Mouse (Mus musculus): ENCODE data around the gene Grin1. TPM values are rescaled to one million over a fixed set of nuclear protein-coding genes. Genes with fewer than 3 reads are reported as not detected.

The Grin1 gene
- 1.7 and 2.6 TPM in 2 replicates for polyA plus RNA-seq (2012; rRNA removed)

GRCm38 (mm10) chr2:25318971-25319773 lies at the start of gene Grin1:
Grin1 (minus strand) TSS chr2:25319187.

DNA sequence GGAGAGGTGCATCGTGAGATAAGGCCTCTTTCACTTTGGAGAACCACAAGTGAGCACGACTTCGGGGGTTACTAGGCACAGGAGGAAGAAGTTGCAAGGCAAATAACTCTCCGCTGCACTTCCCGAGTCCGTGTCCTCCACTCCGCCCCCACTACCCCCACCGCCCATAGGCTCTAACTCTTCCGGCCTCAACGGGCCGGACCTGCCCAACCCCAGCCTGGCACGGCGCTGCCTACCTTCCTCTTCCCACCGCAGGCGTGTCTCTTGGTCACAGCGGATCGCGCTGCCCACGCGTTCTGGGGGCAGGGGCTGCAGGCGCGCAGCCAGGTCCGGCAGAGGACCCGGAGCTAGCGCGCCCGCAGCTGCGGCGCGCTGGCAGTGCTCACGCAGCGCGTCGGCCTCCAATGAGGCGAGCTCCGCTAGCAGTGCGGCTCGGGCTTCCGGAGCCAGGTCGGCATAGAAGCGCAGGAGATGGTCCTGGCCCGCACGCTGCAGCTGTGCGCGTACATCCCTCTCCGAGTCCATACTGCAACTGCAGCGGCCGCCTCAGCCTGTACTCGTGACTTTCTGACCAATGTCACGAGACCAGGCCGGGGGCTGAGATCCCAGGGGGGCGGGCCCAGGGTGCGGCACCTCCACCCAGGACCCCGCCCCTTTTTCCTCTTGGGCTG lies 46.2 kb upstream of the Grin1 start, which contains the start of gene Uap1l1:
Gene Uap1l1, minus strand, starts transcription at position 592 of the 671 bp plus-strand sequence.

GRCm38 (mm10) chr2:25356208-25357079 lies 37.5 kb upstream of the Grin1 start, which contains the start of gene Dpp7:
Dpp7 (minus strand) TSS chr2:25356359.

DNA sequence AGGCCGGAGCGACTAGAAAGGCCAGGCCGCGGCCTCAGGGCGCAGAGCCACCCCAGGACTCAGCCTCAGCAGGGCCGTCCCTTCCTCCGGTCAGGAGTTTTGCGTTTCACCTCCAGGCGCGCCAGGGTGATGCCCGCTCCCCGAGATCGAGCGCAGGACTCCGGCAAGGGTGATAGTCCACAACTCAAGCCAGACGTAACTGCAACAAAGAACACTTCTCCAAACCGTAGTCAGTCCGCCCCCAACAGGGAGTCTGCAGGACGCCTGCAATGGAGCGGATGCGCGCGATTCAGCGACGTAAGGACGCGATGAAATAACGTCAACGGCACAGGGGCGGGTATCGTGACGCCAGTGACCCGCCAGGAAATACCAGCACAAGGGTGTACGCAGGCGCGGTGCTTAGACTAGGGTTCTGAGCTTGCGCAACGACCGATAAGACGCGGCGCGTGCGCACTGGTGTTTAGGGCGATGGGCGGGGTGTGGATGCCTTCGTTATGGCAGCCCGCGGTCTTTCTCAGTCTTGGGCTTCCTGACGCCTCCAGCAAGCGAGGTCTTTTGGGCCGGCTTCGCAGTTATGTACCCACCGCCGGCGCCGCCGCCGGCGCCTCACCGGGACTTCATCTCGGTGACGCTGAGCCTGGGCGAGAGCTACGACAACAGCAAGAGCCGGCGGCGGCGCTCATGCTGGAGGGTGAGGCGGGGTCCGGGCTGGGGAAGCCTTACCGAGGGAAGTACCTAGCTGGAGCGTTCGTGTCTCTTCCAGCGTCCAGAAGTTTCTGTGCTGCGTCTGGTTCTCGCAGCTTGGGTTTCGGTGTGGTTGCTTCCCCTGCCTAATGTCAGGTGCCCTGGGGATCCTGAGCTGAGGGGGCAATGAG lies 13.5 kb upstream of the Grin1 start, which contains the start of gene Man1b1:
Gene Man1b1, plus strand, starts transcription at position 53 of the 875 bp plus-strand sequence.

DNA sequence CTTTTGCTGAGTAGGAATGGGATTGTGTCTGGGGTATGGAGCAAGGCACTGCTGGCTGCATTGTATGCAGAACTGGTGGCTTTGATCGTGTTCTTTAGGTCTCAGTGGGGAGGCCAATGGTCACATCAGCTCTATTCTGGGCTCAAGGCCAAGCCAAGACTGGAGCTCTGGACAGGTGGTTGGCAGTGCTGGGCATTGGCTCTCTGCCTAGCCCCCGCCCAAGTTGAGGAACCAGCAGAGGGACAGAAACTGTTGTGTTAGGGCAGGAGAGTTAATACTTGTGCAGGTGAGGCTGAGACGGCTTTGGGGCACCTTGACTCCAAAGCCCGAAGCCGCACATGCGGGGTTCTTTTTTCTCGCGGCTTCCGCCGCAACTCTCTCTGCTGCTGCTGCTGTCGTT lies 29.3 kb downstream of the Grin1 start, which contains the start of gene Lrrc26:
Gene Lrrc26, plus strand, starts transcription at position 265 of the 400 bp plus-strand sequence.

GRCm38 (mm10) chr2:25287927-25288649 lies 30.9 kb downstream of the Grin1 start, which contains the start of gene Tmem210:
Tmem210 (plus strand) TSS chr2:25288145.

GRCm38 (mm10) chr2:25271827-25272511 lies 47.0 kb downstream of the Grin1 start, which contains the start of the genes Ssna1 and Anapc2:
Ssna1 (minus strand) TSS chr2:25272438.
Anapc2 (plus strand) TSS chr2:25272478.

DNA sequence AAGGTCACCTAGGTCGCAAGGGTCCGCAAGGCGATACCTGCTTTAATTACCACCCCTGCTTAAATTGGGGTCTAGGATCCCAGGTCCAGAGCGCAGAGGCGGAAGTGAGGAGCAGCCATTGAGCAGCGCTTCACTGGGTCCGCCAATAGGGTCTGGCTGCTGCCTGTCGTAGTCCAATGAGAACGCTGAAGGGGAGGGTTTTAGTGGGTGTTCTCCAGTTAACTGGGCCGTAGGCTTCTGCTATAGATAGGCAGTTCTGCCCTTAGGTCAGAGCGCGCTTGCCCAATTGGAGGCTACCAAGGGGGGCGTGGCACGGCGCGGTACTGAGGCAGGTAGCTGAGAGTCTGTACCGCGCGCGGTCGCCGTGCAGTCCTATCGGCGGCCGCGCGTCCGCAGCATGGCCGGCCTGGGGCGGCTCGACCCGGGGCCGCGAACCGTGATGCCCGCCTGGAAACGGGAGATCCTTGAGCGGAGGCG lies 56.7 kb downstream of the Grin1 start, which contains the start of gene Tprn:
Gene Tprn, plus strand, starts transcription at position 328 of the 477 bp plus-strand sequence.

DNA sequence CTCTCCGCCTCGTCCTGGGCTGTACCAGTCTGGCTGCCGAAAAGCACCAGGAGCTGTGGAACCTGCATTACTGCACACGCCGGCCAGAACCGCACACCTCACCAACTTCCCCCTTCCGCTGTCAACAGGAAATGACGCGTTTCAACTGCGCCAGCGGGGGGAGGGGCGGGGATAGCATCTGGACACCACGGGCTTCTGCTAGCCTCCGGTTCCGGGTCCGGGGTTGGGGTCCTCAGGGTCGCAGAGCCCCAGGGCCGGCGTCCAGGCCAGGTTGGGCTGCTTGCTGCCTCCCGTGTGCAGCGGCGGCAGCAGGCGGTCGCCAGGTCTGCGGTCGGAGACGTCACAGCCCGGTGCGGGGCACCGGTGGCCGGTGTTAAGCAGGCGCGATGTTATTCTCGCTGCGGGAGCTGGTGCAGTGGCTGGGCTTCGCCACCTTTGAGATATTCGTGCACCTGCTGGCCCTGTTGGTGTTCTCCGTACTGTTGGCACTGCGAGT lies 63.7 kb downstream of the Grin1 start, which contains the start of gene Tmem203:
Gene Tmem203, plus strand, starts transcription at position 156 of the 496 bp plus-strand sequence.

DNA sequence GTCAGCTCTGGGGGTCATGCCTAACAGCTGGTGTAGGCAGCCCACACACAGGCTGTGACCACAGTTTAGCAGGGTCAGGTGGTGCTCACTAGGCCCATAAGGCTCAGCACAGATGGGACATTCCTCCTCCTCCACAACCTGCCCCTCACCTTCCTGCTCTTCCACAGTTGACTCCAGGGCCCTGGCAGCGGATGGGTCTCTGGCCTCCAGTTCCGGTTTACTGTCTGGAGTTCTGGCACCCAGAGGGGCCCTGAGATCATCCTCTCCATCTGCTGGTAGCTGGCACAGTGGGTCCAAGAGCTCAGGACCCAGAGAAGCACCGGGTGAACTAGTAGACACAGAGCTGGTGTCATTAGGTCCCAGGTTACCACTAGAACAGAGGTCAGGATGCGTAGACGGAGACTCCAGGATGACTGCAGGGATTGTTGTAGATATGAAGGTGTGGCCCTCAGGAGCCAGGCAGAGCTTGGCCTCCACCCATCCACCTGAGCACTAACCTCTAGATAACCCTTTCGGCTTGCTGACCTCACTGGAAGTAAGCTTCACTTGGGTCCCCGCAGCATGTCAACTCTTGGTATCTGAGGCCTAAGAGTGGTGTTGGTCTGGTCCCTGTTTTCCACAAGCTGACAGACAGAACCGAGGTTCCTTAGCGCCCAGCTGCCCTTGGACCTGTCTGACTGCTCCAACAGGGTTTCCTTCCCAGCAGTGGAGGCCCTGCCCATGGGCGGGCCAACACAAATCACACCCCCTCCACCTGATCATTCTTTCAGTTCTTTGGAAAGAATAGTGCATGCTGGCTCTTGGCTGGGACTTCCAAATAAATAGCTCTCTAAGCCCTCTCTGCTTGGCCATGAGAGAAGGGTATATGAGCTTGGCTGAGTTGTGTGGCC lies 72.6 kb downstream of the Grin1 start, which contains the start of gene AL732309.1:
Gene AL732309.1, minus strand, starts transcription at position 681 of the 890 bp plus-strand sequence.

GRCm38 (mm10) chr2:25242101-25242506 lies 76.9 kb downstream of the Grin1 start, which contains the start of the genes Rnf208 and Cysrt1:
Rnf208 (plus strand) TSS chr2:25242255.
Cysrt1 (minus strand) TSS chr2:25242452.

Other genes with a start within 250 kb of the Grin1 start
- gene Entpd8, start 238.9 kb downstream of the Grin1 start, polyA plus RNA-seq (2012; rRNA removed) = 6.6 and 9.0 TPM in 2 replicates
- 14.8 and 16.5 TPM in 2 replicates for gene Noxa1, start 224.0 kb downstream of the Grin1 start, polyA plus RNA-seq (2012; rRNA removed)
- gene Nrarp, start 138.4 kb downstream of the Grin1 start, polyA plus RNA-seq (2012; rRNA removed) = 41.8 and 62.3 TPM in 2 replicates
- gene Tor4a, start 122.3 kb downstream of the Grin1 start, polyA plus RNA-seq (2012; rRNA removed) = 20.0 and 23.5 TPM in 2 replicates
- 29.3 and 32.6 TPM in 2 replicates for gene Nelfb, start 107.7 kb downstream of the Grin1 start, polyA plus RNA-seq (2012; rRNA removed)
- not detected in 2 replicates for gene Stpg3, start 104.5 kb downstream of the Grin1 start, polyA plus RNA-seq (2012; rRNA removed)
- gene Fam166a, start 100.4 kb downstream of the Grin1 start, polyA plus RNA-seq (2012; rRNA removed) = 0.35 TPM in 1 of 2 replicates, not detected in the other
- gene Tubb4b, start 94.5 kb downstream of the Grin1 start, polyA plus RNA-seq (2012; rRNA removed) = 278 and 313 TPM in 2 replicates
- gene Slc34a3, start 84.8 kb downstream of the Grin1 start, polyA plus RNA-seq (2012; rRNA removed) = 0.29 and 0.32 TPM in 2 replicates
- gene Rnf224, start 82.4 kb downstream of the Grin1 start, polyA plus RNA-seq (2012; rRNA removed) = 0.77 and 0.82 TPM in 2 replicates
- gene Rnf208, start 76.9 kb downstream of the Grin1 start, polyA plus RNA-seq (2012; rRNA removed) = 100 and 146 TPM in 2 replicates
- 216 and 387 TPM in 2 replicates for gene Cysrt1, start 76.7 kb downstream of the Grin1 start, polyA plus RNA-seq (2012; rRNA removed)
- 24.8 and 31.7 TPM in 2 replicates for gene AL732309.1, start 72.3 kb downstream of the Grin1 start, polyA plus RNA-seq (2012; rRNA removed)
- gene Tmem203, start 63.7 kb downstream of the Grin1 start, polyA plus RNA-seq (2012; rRNA removed) = 26.1 and 51.6 TPM in 2 replicates
- gene Tprn, start 56.6 kb downstream of the Grin1 start, polyA plus RNA-seq (2012; rRNA removed) = 76.7 and 110 TPM in 2 replicates
- gene Ssna1, start 46.7 kb downstream of the Grin1 start, polyA plus RNA-seq (2012; rRNA removed) = 32.6 and 42.6 TPM in 2 replicates
- gene Anapc2, start 46.7 kb downstream of the Grin1 start, polyA plus RNA-seq (2012; rRNA removed) = 38.5 and 51.1 TPM in 2 replicates
- gene Tmem210, start 31.0 kb downstream of the Grin1 start, polyA plus RNA-seq (2012; rRNA removed) = not detected in 2 replicates
- gene Lrrc26, start 29.3 kb downstream of the Grin1 start, polyA plus RNA-seq (2012; rRNA removed) = 120 and 141 TPM in 2 replicates
- 6.1 and 7.3 TPM in 2 replicates for gene Man1b1, start 13.2 kb upstream of the Grin1 start, polyA plus RNA-seq (2012; rRNA removed)
- 15.2 and 20.7 TPM in 2 replicates for gene Dpp7, start 37.2 kb upstream of the Grin1 start, polyA plus RNA-seq (2012; rRNA removed)
- gene Uap1l1, start 46.5 kb upstream of the Grin1 start, polyA plus RNA-seq (2012; rRNA removed) = 26.9 and 89.2 TPM in 2 replicates
- gene Sapcd2, start 53.1 kb upstream of the Grin1 start, polyA plus RNA-seq (2012; rRNA removed) = 16.2 and 18.1 TPM in 2 replicates
- 38.6 and 41.0 TPM in 2 replicates for gene Entpd2, start 76.7 kb upstream of the Grin1 start, polyA plus RNA-seq (2012; rRNA removed)
- 181 and 297 TPM in 2 replicates for gene Npdc1, start 80.2 kb upstream of the Grin1 start, polyA plus RNA-seq (2012; rRNA removed)
- gene Fut7, start 104.1 kb upstream of the Grin1 start, polyA plus RNA-seq (2012; rRNA removed) = 0.11 and 0.24 TPM in 2 replicates
- gene Abca2, start 109.5 kb upstream of the Grin1 start, polyA plus RNA-seq (2012; rRNA removed) = 17.6 and 31.4 TPM in 2 replicates
- gene Clic3, start 137.7 kb upstream of the Grin1 start, polyA plus RNA-seq (2012; rRNA removed) = 208 and 316 TPM in 2 replicates
- 60.7 and 89.3 TPM in 2 replicates for gene Paxx, start 141.9 kb upstream of the Grin1 start, polyA plus RNA-seq (2012; rRNA removed)
- gene Ptgds, start 150.9 kb upstream of the Grin1 start, polyA plus RNA-seq (2012; rRNA removed) = 2.0 and 3.4 TPM in 2 replicates
- gene Lcn12, start 174.7 kb upstream of the Grin1 start, polyA plus RNA-seq (2012; rRNA removed) = 0.26 TPM in 1 of 2 replicates, not detected in the other
- 31.7 and 32.1 TPM in 2 replicates for gene Fbxw5, start 181.6 kb upstream of the Grin1 start, polyA plus RNA-seq (2012; rRNA removed)
- gene C8g, start 182.5 kb upstream of the Grin1 start, polyA plus RNA-seq (2012; rRNA removed) = 0.94 and 1.9 TPM in 2 replicates
- gene Traf2, start 227.8 kb upstream of the Grin1 start, polyA plus RNA-seq (2012; rRNA removed) = 5.6 and 6.2 TPM in 2 replicates
- gene Edf1, start 238.7 kb upstream of the Grin1 start, polyA plus RNA-seq (2012; rRNA removed) = 53.7 and 66.4 TPM in 2 replicates